Mouse (Mus musculus) heart, adult 2 months (tissue): ENCODE measurements around the gene Rgs1. TPM values are rescaled to one million over a fixed set of nuclear protein-coding genes. Genes with fewer than 3 reads are reported as not detected.

Source experiments
- DNase-seq, 2 experiments: peaks; one replicate each; pipeline ENCODE4 v3.0.0; 2021
- H3K27ac ChIP-seq: fragments of 200-600 bp; 2 replicates; pipeline ENCODE4 v1.8.1; 2022
- H3K27me3 ChIP-seq: fragments of 200-500 bp; 2 replicates; pipeline ENCODE4 v1.6.1; 2012; ENCODE audit warnings: mild to moderate bottlenecking, low read length, inconsistent platforms, mixed read lengths; ENCODE audit not compliant: control insufficient read depth, insufficient read depth
- H3K36me3 ChIP-seq: fragments of 200-500 bp; 2 replicates; pipeline ENCODE4 v1.6.1; 2012; ENCODE audit warnings: low read length, inconsistent platforms; ENCODE audit not compliant: control insufficient read depth, insufficient read depth
- H3K4me1 ChIP-seq: fragments of 200-500 bp; 2 replicates; pipeline ENCODE4 v1.6.1; 2011; ENCODE audit warnings: low read length; ENCODE audit not compliant: control insufficient read depth, insufficient read depth
- H3K4me3 ChIP-seq: fragments of 200-600 bp; 2 replicates; pipeline ENCODE4 v1.8.1; 2022
- H3K79me2 ChIP-seq: fragments of 200-500 bp; replicated peaks from 2 replicates; pipeline ENCODE4 v1.6.1; 2012; ENCODE audit warnings: mild to moderate bottlenecking, inconsistent platforms, low read length, moderate library complexity, mixed read lengths; ENCODE audit not compliant: control insufficient read depth, insufficient read depth
- H3K9ac ChIP-seq: fragments of 200-500 bp; 2 replicates; pipeline ENCODE4 v1.6.1; 2012; ENCODE audit warnings: low read depth, mild to moderate bottlenecking, control low read depth, inconsistent platforms, low read length, mixed read lengths
- CTCF ChIP-seq: fragments of 200-600 bp; IDR thresholded peaks from 2 replicates; pipeline ENCODE4 v1.8.1; 2022; ENCODE audit warnings: antibody characterized with exemption, mild to moderate bottlenecking, moderate library complexity
- EP300 ChIP-seq: fragments of 200-500 bp; IDR thresholded peaks from 2 replicates; pipeline ENCODE4 v1.6.1; 2011; ENCODE audit warnings: low read depth, low read length, control low read depth; ENCODE audit not compliant: insufficient read depth
- POLR2A ChIP-seq: fragments of 200-500 bp; IDR thresholded peaks from 2 replicates; pipeline ENCODE4 v1.6.1; 2011; ENCODE audit warnings: mild to moderate bottlenecking, low read depth, low read length, control low read depth; ENCODE audit not compliant: insufficient read depth
- WGBS: fragments of 180-500 bp; shearing (Covaris S2); methylation state at CpG from one replicate; pipeline ENCODE4 v1.1.7; 2018; 5-methylcytosine and 5-hydroxymethylcytosine counted together
- intact Hi-C: fragments of 180-260 bp; cut with DNase I; formaldehyde crosslinking; loops from one replicate; pipeline ENCODE4 v1.15.1; 2025
- polyA plus RNA-seq: library from polyadenylated mRNA; depleted of rRNA; stranded (reverse); fragments of >200 nt; gene quantifications from 2 replicates; pipeline ENCODE4 v1.2.3, GENCODE M21; 2012
- total RNA-seq, 2 experiments: library from RNA; stranded (reverse); gene quantifications; 2 replicates each; pipeline ENCODE4 v1.2.3; 2021

Rgs1 gene
- total and polyA plus RNA-seq, 3 experiments, result not detected

GRCm38 (mm10) chr1:144267471-144268470, 18.7 kb upstream of the Rgs1 start:
- 48% methylated on average over 3 of the region's 3 CpGs for WGBS
- Histone ChIP-seq H3K4me3 (no peak overlapping the region), H3K27me3 (no peaks in the 10 kb centered on the region), H3K4me1 (no peaks in the 10 kb centered on the region; the same call in 1 of the 2 replicates), H3K9ac (no peak overlapping the region), H3K27ac (no peak overlapping the region), H3K36me3 (no peaks in the 10 kb centered on the region), H3K79me2 (no peaks in the 10 kb centered on the region)
- no peak for TF ChIP-seq EP300
- TF ChIP-seq POLR2A, result no peak
- TF ChIP-seq CTCF, result no peak
- intact Hi-C loops, result no loop called here
- no peak for DNase-seq

GRCm38 (mm10) chr1:144264000-144264399, 15.0 kb upstream of the Rgs1 start:
- Histone ChIP-seq H3K27me3 (no peaks in the 10 kb centered on the region), H3K79me2 (no peaks in the 10 kb centered on the region), H3K4me3 (no peak overlapping the region), H3K9ac (no peak overlapping the region), H3K27ac (no peak overlapping the region), H3K36me3 (no peaks in the 10 kb centered on the region), H3K4me1 (no peaks in the 10 kb centered on the region; the same call in 1 of the 2 replicates)
- intact Hi-C loops, result no loop called here
- no peak for DNase-seq
- TF ChIP-seq EP300 (no peak), CTCF (no peak), POLR2A (no peak)
- WGBS, result 79% methylated on average over 3 of the region's 3 CpGs

- no peak for DNase-seq
- TF ChIP-seq POLR2A, result no peak
- TF ChIP-seq EP300, result no peak
- no peak for TF ChIP-seq CTCF
- H3K9ac ChIP-seq, result no peak overlapping the region
- intact Hi-C loops, result no loop called here
- H3K79me2 ChIP-seq, result no peaks in the 10 kb centered on the region
- H3K36me3 ChIP-seq, result no peaks in the 10 kb centered on the region
- no peaks in the 10 kb centered on the region for H3K27me3 ChIP-seq
- H3K27ac ChIP-seq, result no peak overlapping the region
- no peaks in the 10 kb centered on the region for H3K4me1 ChIP-seq
- H3K4me3 ChIP-seq, result no peak overlapping the region
Observed at GRCm38 (mm10) chr1:144262008-144262407, 13.0 kb upstream of the Rgs1 start.

- intact Hi-C loops, result no loop called here
- WGBS, result 70% methylated on average over 3 of the region's 3 CpGs
- no peak for DNase-seq
- no peak overlapping the region for H3K4me3 ChIP-seq
- no peaks in the 10 kb centered on the region for H3K27me3 ChIP-seq
- H3K36me3 ChIP-seq, result no peaks in the 10 kb centered on the region
- no peaks in the 10 kb centered on the region for H3K79me2 ChIP-seq
- TF ChIP-seq CTCF (no peak), POLR2A (no peak), EP300 (no peak)
- no peak overlapping the region for H3K9ac ChIP-seq
- no peak overlapping the region for H3K27ac ChIP-seq
- H3K4me1 ChIP-seq, result no peaks in the 10 kb centered on the region
Observed at GRCm38 (mm10) chr1:144258779-144259178, 9.7 kb upstream of the Rgs1 start.

- WGBS, result 55% methylated on average over 2 of the region's 2 CpGs
- Histone ChIP-seq H3K9ac (no peak overlapping the region), H3K27me3 (no peaks in the 10 kb centered on the region), H3K4me1 (no peaks in the 10 kb centered on the region), H3K79me2 (no peaks in the 10 kb centered on the region), H3K4me3 (no peak overlapping the region), H3K36me3 (no peaks in the 10 kb centered on the region), H3K27ac (no peak overlapping the region)
- TF ChIP-seq EP300 (no peak), POLR2A (no peak), CTCF (no peak)
- no peak for DNase-seq
- intact Hi-C loops, result no loop called here
Observed at GRCm38 (mm10) chr1:144256556-144257331, 7.7 kb upstream of the Rgs1 start.

GRCm38 (mm10) chr1:144248206-144248605, 836 bp downstream of the Rgs1 start:
- no peak for TF ChIP-seq EP300
- no peak for TF ChIP-seq CTCF
- TF ChIP-seq POLR2A, result no peak
- Histone ChIP-seq H3K4me3 (no peak overlapping the region), H3K27me3 (no peaks in the 10 kb centered on the region), H3K9ac (no peak overlapping the region), H3K79me2 (no peaks in the 10 kb centered on the region), H3K27ac (no peak overlapping the region), H3K36me3 (no peaks in the 10 kb centered on the region), H3K4me1 (no peaks in the 10 kb centered on the region)
- DNase-seq, result no peak
- intact Hi-C loops, result no loop called here
- 85% methylated on average over 3 of the region's 3 CpGs for WGBS
